Mouse (Mus musculus) G1E-ER4 (cell line): ENCODE results near the gene Med16. TPM values are rescaled to one million over a fixed set of nuclear protein-coding genes. Genes with fewer than 3 reads are reported as not detected.

Experiments
- GATA1 ChIP-seq: IDR thresholded peaks from one replicate; pipeline ENCODE4 v1.8.0; 2012; ENCODE audit warnings: low read length, inconsistent platforms
- polyA plus RNA-seq: library from polyadenylated mRNA; stranded (reverse); fragments of >175 nt; gene quantifications from 2 replicates; pipeline ENCODE4 v1.2.3, GENCODE M21; 2012

Gene Med16
- polyA plus RNA-seq, 1 experiment, result 64.2 TPM

GRCm38 (mm10) chr10:79914948-79915596, 6.3 kb upstream of the Med16 start:
- no peak for TF ChIP-seq GATA1

GRCm38 (mm10) chr10:79914131-79914947, 5.6 kb upstream of the Med16 start:
- TF ChIP-seq GATA1, result no peak

- TF ChIP-seq GATA1, result no peak
These were observed 3.7 kb upstream of the Med16 start for GRCm38 (mm10) chr10:79912412-79912811.

GRCm38 (mm10) chr10:79910556-79910955, 1.8 kb upstream of the Med16 start, which contains the start of gene Gm26602:
TSS of gene Gm26602 (plus strand) at chr10:79910856.
- TF ChIP-seq GATA1, result no peak

- no peak for TF ChIP-seq GATA1
These were observed 584 bp upstream of the Med16 start for GRCm38 (mm10) chr10:79909092-79909922.

- TF ChIP-seq GATA1, result no peak
These were observed 1.3 kb downstream of the Med16 start for GRCm38 (mm10) chr10:79907415-79907814.

- TF ChIP-seq GATA1, result no peak
These were observed 2.0 kb downstream of the Med16 start for GRCm38 (mm10) chr10:79906712-79907111.

GRCm38 (mm10) chr10:79900951-79901410, 7.7 kb downstream of the Med16 start:
- TF ChIP-seq GATA1, result no peak

GRCm38 (mm10) chr10:79897316-79898245, 11.1 kb downstream of the Med16 start:
- no peak for TF ChIP-seq GATA1

GRCm38 (mm10) chr10:79896814-79897213, 11.9 kb downstream of the Med16 start:
- no peak for TF ChIP-seq GATA1

GRCm38 (mm10) chr10:79896306-79896705, 12.4 kb downstream of the Med16 start:
- no peak for TF ChIP-seq GATA1

GRCm38 (mm10) chr10:79890670-79891069, 18.1 kb downstream of the Med16 start, which contains the start of gene Cfd:
TSS of gene Cfd (plus strand) at chr10:79890853.
- TF ChIP-seq GATA1, result no peak

GRCm38 (mm10) chr10:79889386-79889785, 19.3 kb downstream of the Med16 start:
- TF ChIP-seq GATA1, result no peak

GRCm38 (mm10) chr10:79886611-79887010, 22.1 kb downstream of the Med16 start:
- no peak for TF ChIP-seq GATA1

GRCm38 (mm10) chr10:79886054-79886453, 22.7 kb downstream of the Med16 start, which contains the start of gene Elane:
TSS of gene Elane (plus strand) at chr10:79886247.
- TF ChIP-seq GATA1, result no peak
